Mouse (Mus musculus) bone marrow, adult 2 months (tissue): ENCODE measurements around the gene Tbk1.

ENCODE experiments used
- CTCF ChIP-seq: fragments of 200-500 bp; IDR thresholded peaks from 2 replicates; pipeline ENCODE4 v1.5.1; 2011; ENCODE audit warnings: low read length, control low read depth; ENCODE audit not compliant: control insufficient read depth, insufficient read depth
- POLR2A ChIP-seq: fragments of 200-500 bp; IDR thresholded peaks from 2 replicates; pipeline ENCODE4 v1.6.1; 2011; ENCODE audit warnings: low read depth, mild to moderate bottlenecking, control low read depth, low read length, borderline replicate concordance; ENCODE audit not compliant: control insufficient read depth

DNA sequence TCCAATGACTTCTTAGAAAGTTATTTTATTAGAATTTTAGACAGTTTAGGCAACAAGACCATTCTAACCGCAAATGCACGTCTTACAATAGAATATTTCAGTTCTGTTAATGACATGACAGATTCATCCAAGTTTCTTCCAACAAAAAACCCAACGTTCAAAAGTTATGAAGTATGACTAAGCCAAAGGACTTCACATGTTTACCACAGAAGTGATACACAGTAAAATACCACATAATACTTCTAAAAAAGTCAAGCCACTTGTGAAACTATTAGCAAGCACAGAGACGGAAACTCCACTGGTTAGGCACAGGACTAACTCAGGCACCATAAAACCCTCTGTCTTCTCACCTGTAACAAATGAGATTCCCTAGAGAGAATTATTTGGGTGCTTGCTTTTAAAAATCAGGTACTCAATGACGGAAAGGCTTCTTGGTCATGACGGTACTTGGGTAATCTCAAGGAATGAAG lies 819 bp upstream of the Tbk1 start:
- TF ChIP-seq CTCF (no peak), POLR2A (no peak)
